Mouse (Mus musculus) testis, postnatal 14 days (tissue): ENCODE measurements around the gene Gm20388.

Experiments used
- DNase-seq: peaks from one replicate; pipeline ENCODE4 v3.0.0; 2021; ENCODE audit warnings: low spot score

Gm20388 gene

GRCm38 (mm10) chr8:122896317-122896716, 2985.7 kb downstream of the Gm20388 start:
- DNase-seq, result no peak

- DNase-seq, result no peak
These were observed 2986.6 kb downstream of the Gm20388 start for GRCm38 (mm10) chr8:122897200-122897599.

GRCm38 (mm10) chr8:122898018-122898417, 2987.4 kb downstream of the Gm20388 start:
- no peak for DNase-seq

- no peak for DNase-seq
These were observed 2987.8 kb downstream of the Gm20388 start for GRCm38 (mm10) chr8:122898473-122898872.

GRCm38 (mm10) chr8:122899085-122899484, 2988.4 kb downstream of the Gm20388 start:
- DNase-seq, result no peak

- DNase-seq, result no peak
These were observed 2990.8 kb downstream of the Gm20388 start for GRCm38 (mm10) chr8:122901476-122901875.

- DNase-seq, result no peak
These were observed 2991.4 kb downstream of the Gm20388 start for GRCm38 (mm10) chr8:122901892-122902515.

- no peak for DNase-seq
These were observed 2991.9 kb downstream of the Gm20388 start for GRCm38 (mm10) chr8:122902581-122902980.

GRCm38 (mm10) chr8:122903002-122903401, 2992.4 kb downstream of the Gm20388 start:
- DNase-seq, result no peak

- no peak for DNase-seq
These were observed 2993.9 kb downstream of the Gm20388 start for GRCm38 (mm10) chr8:122904496-122904895.

- no peak for DNase-seq
These were observed 2994.7 kb downstream of the Gm20388 start for GRCm38 (mm10) chr8:122905346-122905745.

GRCm38 (mm10) chr8:122906463-122907021, 2995.9 kb downstream of the Gm20388 start:
- DNase-seq, result peak; percentile 72

- DNase-seq, result no peak
These were observed 3001.5 kb downstream of the Gm20388 start for GRCm38 (mm10) chr8:122912150-122912549.

- DNase-seq, result no peak
These were observed 3002.2 kb downstream of the Gm20388 start for GRCm38 (mm10) chr8:122912871-122913270.

GRCm38 (mm10) chr8:122916766-122917165, 3006.1 kb downstream of the Gm20388 start:
- no peak for DNase-seq

- no peak for DNase-seq
These were observed 3007.1 kb downstream of the Gm20388 start for GRCm38 (mm10) chr8:122917531-122918392.

GRCm38 (mm10) chr8:122918438-122919107, 3007.9 kb downstream of the Gm20388 start:
- DNase-seq, result no peak

GRCm38 (mm10) chr8:122920890-122921289, 3010.2 kb downstream of the Gm20388 start:
- DNase-seq, result no peak

GRCm38 (mm10) chr8:122922945-122923344, 3012.3 kb downstream of the Gm20388 start:
- no peak for DNase-seq

- DNase-seq, result no peak
These were observed 3012.9 kb downstream of the Gm20388 start for GRCm38 (mm10) chr8:122923431-122924090.

- no peak for DNase-seq
These were observed 3013.4 kb downstream of the Gm20388 start for GRCm38 (mm10) chr8:122924091-122924490.
